Mouse (Mus musculus): Measurements from ENCODE around the gene Wdr72.

Gene Wdr72

DNA sequence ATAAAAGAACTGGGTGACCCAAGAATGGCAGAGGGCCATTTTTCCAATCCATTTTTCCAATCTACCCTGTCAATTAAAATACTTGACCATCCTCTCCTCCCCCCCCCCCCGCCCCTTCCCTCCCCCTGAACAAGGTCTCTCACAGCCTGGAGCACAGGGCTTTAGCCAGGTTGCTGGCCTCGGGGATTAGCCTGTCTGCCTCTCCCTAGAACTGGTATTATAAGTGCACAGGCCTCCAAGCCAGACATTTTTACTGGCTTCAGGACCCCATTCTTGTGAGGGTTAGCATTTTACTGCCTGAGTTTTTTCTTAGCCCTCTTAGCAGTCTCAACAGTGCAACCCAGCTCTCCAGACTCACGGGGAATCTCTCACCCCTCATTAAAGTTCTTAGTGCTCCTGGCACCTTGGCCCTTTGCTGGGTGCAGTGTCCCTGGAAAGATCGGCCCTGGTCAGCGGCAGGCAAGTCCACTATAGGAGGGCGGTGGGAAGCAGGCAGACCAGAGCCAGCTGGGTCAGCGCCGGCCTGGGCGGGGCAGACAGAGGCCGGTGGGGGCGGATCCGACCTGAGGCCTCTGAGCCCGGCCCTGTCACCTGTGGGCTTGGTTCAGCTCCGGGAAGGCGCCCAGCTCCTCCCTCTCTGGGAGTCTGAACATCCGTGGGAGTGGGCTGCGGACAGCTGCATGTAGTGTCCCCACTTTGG lies at the start of gene Wdr72:
TSS of gene Wdr72 (plus strand) at position 596 of the 700 bp plus-strand sequence.
- peak in 1 of 2 experiments; percentile 11 for DNase-seq

DNA sequence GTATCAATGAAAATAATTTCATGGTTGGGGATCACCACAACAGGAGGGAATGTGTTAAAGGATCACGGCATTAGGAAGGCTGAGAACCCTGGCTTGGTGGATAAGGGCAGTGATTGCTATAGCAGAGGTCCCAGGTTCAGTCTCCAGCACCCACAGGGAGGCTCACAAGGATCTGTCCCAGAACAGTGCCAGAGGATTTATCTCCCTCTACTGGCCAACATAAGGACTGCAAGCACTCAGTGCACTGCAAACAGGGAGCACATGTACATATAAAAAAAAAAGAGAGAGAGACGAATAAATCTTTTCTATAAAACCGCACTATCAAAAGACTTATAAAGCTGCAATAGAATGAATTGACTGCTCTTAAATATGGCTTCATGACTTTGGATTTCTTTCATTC lies 43.9 kb upstream of the Wdr72 start:
- DNase-seq: peak; percentile 52 to 59

DNA sequence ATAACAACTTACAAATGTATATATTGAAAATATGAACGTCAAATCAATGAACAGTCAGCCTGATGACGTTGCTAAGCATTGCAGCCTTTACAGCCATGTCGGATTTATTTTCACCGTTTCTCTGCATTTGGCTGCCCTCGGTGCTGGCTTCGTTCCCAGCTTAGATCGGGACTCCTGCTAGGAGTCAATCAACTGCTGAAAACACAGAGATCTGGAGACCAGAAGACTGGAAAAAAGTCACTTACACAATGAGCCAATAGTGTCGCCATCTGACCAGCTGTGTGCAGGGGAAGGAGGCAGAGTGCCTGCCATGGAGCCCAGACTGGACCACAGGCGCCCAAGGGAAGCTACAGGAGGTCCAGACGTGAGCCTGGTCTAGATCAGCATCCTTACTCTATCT lies 43.4 kb upstream of the Wdr72 start:
- peak; percentile 51 to 64 for DNase-seq

DNA sequence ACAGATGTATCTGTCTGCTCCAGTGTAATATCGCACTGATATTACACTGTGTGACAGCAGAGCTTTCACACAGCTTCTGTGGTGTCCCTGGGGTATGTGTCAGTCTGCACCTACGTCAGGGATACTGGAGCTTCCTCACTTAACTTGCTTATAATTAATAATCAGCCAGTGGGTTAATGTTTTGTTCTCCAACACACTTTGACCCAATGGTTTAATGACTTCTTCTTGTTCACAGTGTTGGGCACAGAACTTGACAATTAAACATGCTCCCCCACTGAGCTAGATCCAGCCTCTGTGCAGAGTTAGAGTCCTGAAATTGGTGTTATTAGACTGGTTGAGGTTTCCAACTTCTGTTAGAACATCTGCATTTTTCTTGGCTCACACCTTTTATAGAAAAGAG lies 34.2 kb upstream of the Wdr72 start:
- no peak for DNase-seq

DNA sequence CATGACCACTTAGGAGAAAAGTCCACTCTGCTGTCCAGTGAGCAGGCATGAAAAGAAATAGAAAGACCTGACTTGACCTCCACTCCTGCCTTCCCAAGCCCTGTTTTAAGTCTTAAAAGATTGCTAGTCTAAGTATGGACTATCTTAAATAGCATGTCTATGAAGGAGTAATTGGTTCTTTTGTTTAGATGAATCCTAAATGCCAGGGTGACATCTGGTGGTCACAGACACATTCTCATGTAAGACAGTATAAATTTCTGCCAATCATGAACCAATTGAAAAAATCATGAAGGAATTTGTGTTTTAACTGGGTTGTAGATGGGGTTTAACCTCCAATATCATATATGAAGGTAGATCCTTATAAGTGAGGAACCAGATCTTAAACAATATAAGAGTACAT lies 31.7 kb upstream of the Wdr72 start:
- peak; percentile 29 to 33 for DNase-seq

DNA sequence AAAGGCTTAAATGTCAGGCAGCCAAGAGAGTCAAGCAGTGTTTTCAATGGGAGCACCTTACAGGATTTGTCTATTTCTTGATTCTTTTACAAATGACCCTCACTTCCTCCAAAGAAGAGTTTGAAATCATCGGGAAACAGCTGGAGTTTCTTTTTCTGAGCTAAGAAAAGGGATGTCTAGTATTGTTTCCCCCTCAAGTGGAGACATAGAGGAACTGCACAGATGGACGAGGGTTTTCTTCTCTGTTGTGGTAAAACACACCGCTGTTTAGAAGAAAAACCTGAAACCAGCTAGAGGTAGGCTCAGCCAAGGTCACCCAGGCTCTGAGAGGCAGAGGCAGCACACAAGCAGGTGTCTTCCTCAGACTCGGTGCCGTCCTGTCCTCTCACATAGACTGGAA lies 29.9 kb upstream of the Wdr72 start:
- no peak for DNase-seq

DNA sequence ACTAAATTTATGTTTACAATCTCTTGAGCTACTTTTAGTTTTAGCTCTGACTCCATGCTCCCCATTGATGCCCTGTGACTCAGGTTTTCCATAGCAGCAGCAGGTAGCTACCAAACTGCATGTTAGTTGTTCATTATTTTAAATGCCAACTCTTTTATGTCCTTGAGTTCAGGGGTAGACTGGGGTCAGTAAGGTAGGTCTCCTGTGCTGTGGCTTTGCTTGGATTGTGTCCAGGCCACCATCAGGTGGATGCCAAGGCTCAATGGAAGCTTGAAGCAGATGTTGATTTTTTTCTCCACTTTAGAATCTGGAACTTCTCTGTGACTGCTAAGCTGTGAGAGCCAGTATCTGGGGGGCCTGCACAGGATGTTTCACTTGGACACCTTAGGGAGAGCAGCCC lies 8.6 kb upstream of the Wdr72 start:
- no peak for DNase-seq

DNA sequence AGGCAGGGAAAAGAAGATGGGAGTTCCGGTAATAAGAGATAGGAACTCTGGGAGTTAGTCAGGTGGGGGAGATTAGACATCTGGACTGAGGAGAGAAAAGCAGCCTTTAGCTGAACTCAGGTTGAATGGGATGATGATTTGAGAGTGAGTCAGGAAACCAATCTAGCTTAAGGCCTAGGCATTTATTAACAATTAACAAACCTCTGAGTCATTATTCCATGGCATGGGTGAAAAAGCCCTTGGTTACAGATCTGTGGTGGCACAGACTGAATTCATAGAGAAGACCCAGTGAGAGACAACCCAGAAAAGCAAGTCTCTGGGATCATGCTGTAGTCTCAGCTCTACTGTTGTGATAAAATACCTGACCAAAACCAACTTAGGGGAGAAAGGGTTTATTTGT lies 7.5 kb upstream of the Wdr72 start:
- DNase-seq: no peak

DNA sequence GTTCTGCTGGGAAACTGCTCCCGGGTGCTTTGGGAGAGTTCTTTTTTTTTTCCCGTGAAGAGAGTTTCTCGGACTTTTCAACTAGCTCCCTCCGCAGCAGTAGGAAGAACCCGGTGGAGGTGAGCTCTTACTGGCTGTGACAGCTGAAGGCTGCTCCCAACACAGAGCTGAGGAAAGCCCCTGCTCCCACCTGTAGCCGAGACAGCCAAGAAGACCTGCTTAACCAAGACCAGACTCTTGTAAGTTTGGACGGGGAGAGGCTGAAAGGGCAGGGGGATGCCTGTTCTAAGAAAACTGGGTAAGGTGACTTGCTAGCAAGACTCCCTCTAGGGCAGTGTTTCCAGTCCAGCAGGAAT lies 283 bp downstream of the Wdr72 start:
- no peak for DNase-seq

DNA sequence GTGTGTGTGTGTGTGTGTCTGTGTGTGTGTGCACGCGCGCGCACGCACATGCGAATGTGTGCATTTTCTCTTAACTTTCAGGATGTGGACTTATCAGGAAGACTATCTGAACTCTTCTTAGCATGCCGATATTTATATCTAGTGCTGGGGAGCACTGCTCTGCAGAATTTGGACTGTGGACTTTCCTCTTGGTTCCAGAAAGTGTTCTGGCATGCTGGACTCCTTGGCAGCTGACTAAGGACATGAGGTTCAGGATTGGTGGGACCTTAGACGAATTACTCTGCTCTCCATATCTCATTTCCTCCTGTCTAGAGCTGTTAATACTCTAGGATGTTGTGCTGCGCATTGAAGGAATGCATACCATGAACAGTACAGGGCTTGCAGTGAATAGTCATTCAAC lies 2.4 kb downstream of the Wdr72 start:
- no peak for DNase-seq

DNA sequence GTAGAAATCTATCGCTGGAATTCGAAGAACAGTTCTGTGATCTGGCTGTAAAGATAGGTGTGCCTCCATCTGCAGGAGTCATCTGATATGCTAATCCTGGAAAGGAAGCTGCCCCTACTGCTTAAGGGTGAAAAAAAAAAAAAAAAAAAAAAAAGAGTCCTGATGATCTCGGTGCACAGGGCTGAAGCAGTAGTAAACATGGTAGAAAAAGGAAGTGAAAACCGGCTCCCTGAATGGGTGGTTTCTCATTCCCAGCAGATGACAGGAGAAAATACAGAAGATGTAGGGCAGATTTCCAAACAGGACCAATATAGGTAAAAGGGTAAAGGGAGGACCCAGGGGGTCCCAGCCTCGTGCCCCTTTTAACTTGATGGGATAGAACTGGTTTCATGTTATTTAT lies 16.1 kb downstream of the Wdr72 start:
- no peak for DNase-seq

DNA sequence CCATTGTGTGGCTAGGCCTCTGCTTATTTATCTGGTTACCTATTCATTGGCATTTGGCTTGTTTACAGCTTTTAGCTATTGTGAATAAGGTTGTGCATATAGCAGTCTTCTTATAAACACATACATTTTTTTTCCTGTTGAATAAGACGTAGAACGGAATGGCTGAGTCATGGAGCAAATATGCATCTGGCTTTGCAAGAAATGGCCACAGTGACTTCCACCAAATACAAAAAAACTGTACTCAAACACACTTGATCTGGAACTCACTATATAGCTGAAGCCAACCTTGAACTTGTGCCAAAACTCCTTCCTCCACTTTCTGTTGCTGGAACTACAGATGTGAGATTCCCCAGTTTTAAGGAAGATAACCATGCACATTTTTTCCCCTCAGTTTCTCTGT lies 23.9 kb downstream of the Wdr72 start:
- DNase-seq: no peak

DNA sequence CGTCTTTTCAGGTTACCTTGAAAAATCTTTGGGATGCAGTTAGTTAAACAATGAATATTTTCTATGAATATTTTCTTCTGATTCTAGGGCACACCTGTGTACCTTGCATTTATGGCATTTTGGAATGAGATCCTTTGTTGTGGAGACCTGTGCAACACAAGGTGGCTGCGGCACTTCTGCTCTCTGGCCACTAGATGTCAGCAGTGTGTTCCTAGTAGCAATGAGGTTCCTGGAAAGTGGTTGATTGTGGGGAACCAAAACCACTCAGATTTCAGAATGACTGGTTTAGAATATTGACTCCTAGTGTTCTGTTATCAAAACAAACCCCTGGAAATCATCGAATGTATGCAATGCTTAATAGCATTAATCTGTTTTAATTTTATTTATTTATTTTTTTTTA lies 31.7 kb downstream of the Wdr72 start:
- peak; percentile 86 to 89 for DNase-seq

DNA sequence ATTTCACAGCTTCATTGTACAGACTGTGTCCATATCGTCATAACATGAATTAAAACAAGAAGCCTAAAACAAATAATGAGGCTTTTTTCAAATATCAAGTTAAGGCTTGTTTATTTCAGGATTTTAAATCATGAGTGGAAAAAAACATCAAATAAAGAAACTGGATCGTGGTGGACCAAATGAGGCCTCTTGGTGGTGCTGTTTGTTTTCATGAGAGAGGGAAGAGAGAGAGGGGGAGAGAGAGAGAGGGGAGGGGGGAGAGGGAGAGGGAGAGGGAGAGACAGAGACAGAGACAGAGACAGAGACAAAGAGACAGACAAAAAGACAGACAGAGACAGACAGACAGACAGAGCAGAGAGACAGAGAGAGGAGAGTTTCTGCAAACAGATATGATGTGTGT lies 32.5 kb downstream of the Wdr72 start:
- DNase-seq: no peak

DNA sequence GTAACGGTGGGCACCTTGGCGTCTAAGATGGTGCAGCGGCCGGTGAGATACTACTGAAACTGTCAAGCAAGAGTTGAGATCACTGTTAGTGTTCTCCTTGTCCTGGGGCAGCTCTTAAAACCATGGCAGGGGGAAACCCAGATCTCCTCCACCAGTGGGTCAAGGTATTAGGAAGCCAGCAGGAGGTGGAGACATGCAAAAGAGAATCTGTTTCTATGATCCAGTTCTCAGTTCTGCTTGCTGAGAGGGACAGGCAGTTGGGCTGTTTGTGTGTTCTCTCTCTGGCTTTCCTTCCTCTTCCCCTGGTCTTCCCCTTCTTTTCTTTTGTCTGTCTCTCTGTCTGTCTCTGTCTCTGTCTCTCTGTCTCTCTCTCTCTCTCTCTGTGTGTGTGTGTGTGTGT lies 35.0 kb downstream of the Wdr72 start:
- no peak for DNase-seq

DNA sequence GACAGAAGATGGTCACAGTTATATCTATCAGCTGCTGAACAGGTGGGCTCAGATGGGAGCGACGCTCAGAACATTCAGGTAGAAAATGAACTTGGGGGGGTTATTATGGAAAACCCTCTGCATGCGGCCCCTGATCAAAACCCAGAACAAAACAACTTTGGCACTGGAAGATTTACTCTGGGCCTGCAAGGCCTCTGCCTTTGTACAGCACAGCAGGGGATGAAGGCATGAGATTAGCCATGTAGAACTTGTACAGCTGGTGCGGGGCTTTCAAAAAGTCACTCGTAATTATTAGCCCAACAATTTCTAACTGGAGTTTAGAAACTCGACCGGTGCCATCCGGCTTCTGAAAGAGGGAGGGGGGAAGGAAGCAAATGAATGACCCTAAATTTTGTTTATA lies 38.1 kb downstream of the Wdr72 start:
- DNase-seq: no peak

DNA sequence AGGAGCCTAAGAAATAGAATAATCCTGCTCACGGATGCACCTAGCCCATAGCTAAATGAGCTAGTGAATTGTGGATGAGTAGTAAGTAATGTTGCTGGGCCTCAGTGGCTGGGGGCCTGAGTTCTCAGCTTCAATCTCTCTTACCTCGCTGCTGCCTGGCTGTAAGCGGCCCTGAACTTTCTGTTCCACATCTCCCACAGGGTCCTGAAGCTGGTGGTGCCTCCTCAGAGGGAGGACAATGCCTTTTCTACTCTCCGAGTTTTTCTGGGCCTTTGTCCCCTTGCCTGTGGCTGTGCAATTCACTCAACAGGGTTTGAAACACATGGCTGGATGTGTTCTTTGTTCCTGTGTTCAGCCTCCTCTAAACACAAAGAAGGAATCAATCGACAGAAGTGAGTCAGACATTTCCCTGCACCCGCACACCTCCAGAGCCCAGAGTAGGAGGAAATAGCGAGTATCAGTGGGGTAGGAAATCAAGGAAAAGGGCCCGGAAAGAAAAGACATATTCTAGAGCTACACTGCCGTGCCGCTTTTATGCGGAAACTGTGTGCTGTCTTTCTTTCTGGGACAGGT lies 50.3 kb downstream of the Wdr72 start:
- no peak for DNase-seq

DNA sequence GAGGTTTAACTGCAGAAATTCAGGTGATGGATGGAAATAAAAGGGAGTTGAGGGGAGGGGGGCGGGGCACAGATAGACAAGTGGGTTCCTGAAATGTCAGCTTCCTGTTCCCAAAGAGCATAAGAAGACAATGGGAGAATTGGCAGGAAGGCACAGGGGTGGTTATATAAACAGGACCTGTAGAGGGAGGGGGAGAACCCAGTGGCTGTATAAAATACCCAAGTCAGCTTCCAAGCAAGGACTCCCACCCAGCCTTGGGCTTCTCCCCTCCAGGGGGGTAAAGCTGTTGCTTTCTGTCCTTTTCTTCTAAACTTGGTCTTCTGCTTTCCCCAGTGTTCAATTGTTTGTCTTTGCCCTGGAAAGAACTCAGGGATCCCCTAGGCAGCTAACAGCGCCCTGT lies 55.5 kb downstream of the Wdr72 start:
- DNase-seq: no peak

DNA sequence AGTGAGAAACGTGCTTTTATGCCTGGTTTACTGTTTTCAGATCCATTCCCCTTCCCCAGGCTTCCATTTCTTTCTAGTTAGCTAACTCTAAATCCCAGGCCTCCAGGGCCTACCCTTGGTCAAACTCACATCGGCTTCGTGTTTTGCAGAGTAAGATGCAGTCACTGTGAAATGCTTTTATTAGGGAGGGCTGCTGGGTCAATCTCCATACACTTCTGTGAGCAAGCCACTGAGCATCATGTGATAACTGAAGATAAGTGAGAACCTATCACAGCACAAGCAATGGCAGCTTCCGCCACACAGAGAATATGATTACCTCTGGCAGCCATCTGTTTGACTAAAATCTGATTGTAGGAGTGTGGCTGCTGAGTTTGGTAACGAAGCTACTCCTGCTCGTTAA lies 59.7 kb downstream of the Wdr72 start:
- no peak for DNase-seq

DNA sequence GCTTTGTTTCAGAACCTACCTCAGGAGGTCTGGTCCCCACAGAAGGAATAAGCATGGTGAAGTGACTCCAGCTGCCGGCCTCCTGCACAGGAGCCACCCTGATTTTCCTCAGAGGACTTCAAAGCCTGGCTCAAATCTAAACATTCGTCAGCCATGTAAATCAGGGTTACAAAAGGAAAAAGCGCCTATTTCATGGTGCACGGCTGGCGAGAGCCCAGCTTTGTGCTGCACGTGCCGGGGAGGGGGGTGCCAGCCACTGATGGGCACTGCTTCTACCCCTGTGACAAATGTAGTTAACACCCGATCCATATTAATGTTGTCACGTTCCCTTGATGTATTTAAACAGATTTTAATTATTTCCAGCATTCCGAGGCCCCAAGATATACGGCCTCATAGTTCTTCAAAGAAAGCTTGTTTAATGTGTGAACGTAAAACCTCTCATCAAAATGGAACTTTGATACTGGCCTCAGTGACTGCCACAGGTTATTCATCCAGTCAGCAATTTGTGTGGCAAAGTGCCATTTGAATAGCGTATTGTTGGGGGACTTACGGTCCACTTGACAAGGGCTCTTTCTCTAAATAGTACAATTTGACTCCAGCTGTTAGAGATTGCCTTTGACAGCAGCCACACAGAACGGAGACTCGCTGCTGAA lies 76.7 kb downstream of the Wdr72 start:
- DNase-seq: peak; percentile 9 to 16

DNA sequence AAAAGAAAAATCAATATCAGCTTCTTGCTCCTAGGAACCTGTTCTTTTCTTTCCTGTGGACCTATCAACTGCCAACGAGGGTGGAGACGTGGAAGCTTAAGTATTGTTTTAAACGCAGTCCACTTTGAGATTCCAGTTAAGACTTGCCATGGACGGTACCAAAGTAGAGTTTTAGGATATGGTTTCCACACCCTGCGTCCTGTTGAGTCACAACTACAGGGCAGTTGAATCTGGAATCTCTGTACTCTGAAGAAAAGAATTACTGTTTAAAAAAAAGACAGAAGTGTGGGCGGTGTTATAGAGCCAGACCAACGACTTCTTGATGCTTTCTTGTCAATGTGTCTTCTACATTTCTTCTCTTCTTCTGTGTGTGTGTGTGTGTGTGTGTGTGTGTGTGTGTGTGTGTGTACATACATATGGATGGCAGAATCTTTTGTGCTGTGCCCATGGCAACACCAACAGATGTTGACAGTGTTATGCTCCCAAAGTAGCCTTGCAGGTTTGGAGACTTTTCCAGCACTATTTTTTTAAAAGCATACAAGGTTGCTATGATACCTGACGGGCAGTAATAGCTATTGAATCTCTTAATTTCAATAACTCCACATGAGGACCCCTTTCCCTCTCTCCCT lies 77.4 kb downstream of the Wdr72 start:
- no peak for DNase-seq

DNA sequence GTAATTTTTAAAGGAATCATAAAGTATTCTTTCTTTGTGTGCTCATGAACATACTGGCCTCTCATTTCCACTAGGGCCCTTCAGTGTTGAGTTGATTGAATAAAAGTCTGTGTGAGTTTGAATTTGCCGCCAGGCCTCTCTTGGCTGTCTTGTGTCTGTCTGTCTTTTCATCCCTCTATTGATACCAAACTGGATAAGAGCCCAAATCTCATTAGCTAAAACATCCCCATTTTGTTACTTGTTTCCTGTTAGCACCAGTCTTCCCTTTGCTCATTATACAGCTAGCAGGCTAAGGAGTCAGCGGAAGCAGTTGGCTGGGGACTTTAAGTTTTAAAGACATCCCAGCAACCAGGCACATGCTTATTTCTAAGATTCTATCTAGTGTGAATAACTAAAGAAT lies 84.7 kb downstream of the Wdr72 start:
- no peak for DNase-seq

DNA sequence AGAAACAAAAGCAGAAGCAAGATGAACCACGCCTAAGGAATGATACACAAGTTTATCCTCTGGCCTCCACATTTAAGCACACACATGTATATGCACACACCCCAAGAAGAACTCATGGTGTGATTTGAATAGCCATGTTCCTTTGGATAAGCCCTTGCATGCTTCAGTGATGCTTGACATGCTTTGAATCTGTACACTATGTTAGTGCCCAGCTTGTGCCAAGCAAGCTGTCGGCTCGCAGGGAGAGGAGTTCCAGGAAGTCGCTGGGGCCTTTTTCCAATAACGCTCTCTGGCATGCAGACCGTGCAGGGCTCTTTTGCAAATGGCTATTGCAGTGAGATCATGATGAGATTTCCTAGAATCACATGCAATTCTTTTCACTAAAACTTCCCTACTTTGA lies 118.1 kb downstream of the Wdr72 start:
- peak; percentile 75 to 83 for DNase-seq

DNA sequence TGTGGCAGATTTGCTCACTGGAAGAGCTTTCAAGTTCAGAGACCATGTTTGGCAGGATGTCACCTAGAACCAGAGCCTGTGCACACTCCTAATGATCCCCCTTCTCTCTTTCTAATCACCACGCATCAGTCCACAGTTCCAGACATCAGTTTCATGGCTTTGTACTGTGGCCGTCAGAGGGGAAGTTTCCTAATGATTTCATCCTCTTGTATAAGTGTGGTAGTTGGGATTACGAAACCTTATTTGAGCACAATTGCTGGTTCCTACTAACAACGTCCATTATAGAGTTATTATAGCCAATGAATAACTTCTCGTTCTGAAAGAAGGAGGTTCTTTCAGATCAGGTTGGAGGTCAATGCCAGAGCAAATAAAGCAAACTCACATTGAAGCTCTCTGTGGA lies 131.1 kb downstream of the Wdr72 start:
- DNase-seq: no peak
